In genomic region chr11:24130186-24130760, GRCm38 (mm10) we compare ENCODE assay signal across 32 mouse cellular contexts. TPM values are rescaled to one million over a fixed set of nuclear protein-coding genes. Genes with fewer than 3 reads are reported as not detected.
DNase-seq lines count a peak whose midpoint lies in the region; ATAC-seq and TF ChIP-seq lines count a peak whose summit lies in the region.
"Had no signal": no experiment of that assay in that cellular context is flagged by ENCODE, and none has a peak within 500 bp of the region (broad histone marks: within the 10 kb centered on the region; RNA-seq: fewer than 3 reads in every experiment).

No protein-coding gene starts in this region.

- WGBS in forebrain, embryonic 13.5 days = 79% methylated on average over 7 of the region's 7 CpGs
- 77% methylated on average over 7 of the region's 7 CpGs for WGBS in forebrain, embryonic 14.5 days
- 67% methylated on average over 7 of the region's 7 CpGs for whole genome bisulfite sequencing in spleen, adult 2 months
- WGBS in liver, embryonic 13.5 days (ENCODE audit: insufficient replicate concordance) = 18% methylated on average over 7 of the region's 7 CpGs
- 86% methylated on average over 7 of the region's 7 CpGs for WGBS in forebrain, embryonic 11.5 days

- H3K4me2 ChIP-seq in forebrain, embryonic 13.5 days = no peak overlapping the region
- no peak overlapping the region for H3K4me2 ChIP-seq in forebrain, embryonic 14.5 days (ENCODE audit: low read length)
- peak overlapping the region; percentile 39 for H3K4me2 ChIP-seq in liver, embryonic 13.5 days
- H3K4me2 ChIP-seq in forebrain, embryonic 11.5 days (ENCODE audit: low read depth, low read length, severe bottlenecking) = no peak overlapping the region
- H3K4me2 ChIP-seq: embryonic facial prominence, embryonic 13.5 days had no signal

- no peak for DNase-seq in forebrain, embryonic 14.5 days (ENCODE audit: low spot score)
- no peak for DNase-seq in spleen, adult 2 months (ENCODE audit: low read depth in 1 of 2, low spot score in 2 of 2)
- no peak for DNase-seq in spleen, postnatal 36 days (ENCODE audit: low spot score in 2 of 2)
- DNase-seq in liver, embryonic 13.5 days = no peak
- no peak for DNase-seq in heart, adult 18-20 months
- DNase-seq in forebrain, embryonic 11.5 days (ENCODE audit: low spot score) = no peak
- DNase-seq: adrenal gland, adult 2 months; cerebellum, adult 18-20 months; cerebellum, postnatal 25 days; embryo, embryonic 11 days; gastrocnemius, adult 2 months; kidney, adult 18-20 months; lung, adult 2 months; lung, postnatal 14 days; midbrain, embryonic 14.5 days; right cerebral cortex, postnatal 14 days; thymus, postnatal 25 days had no signal

- H3K27me3 ChIP-seq in forebrain, embryonic 13.5 days = no peaks in the 10 kb centered on the region
- H3K27me3 ChIP-seq in forebrain, embryonic 14.5 days (replicated peaks; ENCODE audit: control insufficient read depth, insufficient read depth, low read length) = no peaks in the 10 kb centered on the region
- no peaks in the 10 kb centered on the region for H3K27me3 ChIP-seq in spleen, adult 2 months (ENCODE audit: control insufficient read depth, insufficient read depth, low read length)
- no peaks in the 10 kb centered on the region for H3K27me3 ChIP-seq in liver, embryonic 13.5 days
- H3K27me3 ChIP-seq in forebrain, embryonic 11.5 days (ENCODE audit: control insufficient read depth, insufficient read depth, low read length) = no peaks in the 10 kb centered on the region
- H3K27me3 ChIP-seq: embryonic facial prominence, embryonic 13.5 days had no signal

- TF ChIP-seq POLR2A in spleen, adult 2 months (IDR thresholded peaks at IDR 0.05; ENCODE audit: low read depth, low read length) = no peak

- H3K4me3 ChIP-seq in forebrain, embryonic 13.5 days = no peak overlapping the region
- H3K4me3 ChIP-seq in forebrain, embryonic 14.5 days (ENCODE audit: low read depth, low read length) = no peak overlapping the region
- H3K4me3 ChIP-seq in spleen, adult 2 months (ENCODE audit: extremely low read depth, insufficient read depth, insufficient read length) = no peak overlapping the region
- no peak overlapping the region for H3K4me3 ChIP-seq in liver, embryonic 13.5 days (replicated peaks)
- H3K4me3 ChIP-seq in forebrain, embryonic 11.5 days (ENCODE audit: low read depth, low read length) = no peak overlapping the region
- H3K4me3 ChIP-seq: embryonic facial prominence, embryonic 13.5 days; gastrocnemius, adult 2 months; heart, embryonic 10.5 days had no signal

- no peak overlapping the region for H3K9ac ChIP-seq in forebrain, embryonic 13.5 days
- no peak overlapping the region for H3K9ac ChIP-seq in forebrain, embryonic 14.5 days (ENCODE audit: low read length)
- peak overlapping the region; percentile 60 for H3K9ac ChIP-seq in liver, embryonic 13.5 days
- H3K9ac ChIP-seq in forebrain, embryonic 11.5 days (ENCODE audit: low read length) = no peak overlapping the region
- H3K9ac ChIP-seq: embryonic facial prominence, embryonic 13.5 days had no signal

- no peak for TF ChIP-seq CTCF in spleen, adult 2 months (IDR thresholded peaks at IDR 0.05; ENCODE audit: extremely low read depth, insufficient read depth, insufficient read length, insufficient replicate concordance)

- 0 out of 2 replicates have a peak overlapping the region, but pooled peaks have one; percentile 12 for H3K27ac ChIP-seq in forebrain, embryonic 13.5 days
- no peak overlapping the region for H3K27ac ChIP-seq in forebrain, embryonic 14.5 days (ENCODE audit: low read depth, low read length)
- peak overlapping the region; percentile 55 for H3K27ac ChIP-seq in spleen, adult 2 months (ENCODE audit: insufficient read depth, low read length)
- peak overlapping the region; percentile 92 for H3K27ac ChIP-seq in liver, embryonic 13.5 days
- no peak overlapping the region for H3K27ac ChIP-seq in forebrain, embryonic 11.5 days (ENCODE audit: low read depth, low read length)
- H3K27ac ChIP-seq: gastrocnemius, adult 2 months; kidney, postnatal 0 days had no signal

- peaks cover 62% of the 10 kb centered on the region for H3K4me1 ChIP-seq in forebrain, embryonic 13.5 days
- peaks cover 6% of the 10 kb centered on the region; the same call in 1 of the 2 replicates for H3K4me1 ChIP-seq in forebrain, embryonic 14.5 days (ENCODE audit: control insufficient read depth, insufficient read depth, low read length)
- H3K4me1 ChIP-seq in spleen, adult 2 months (ENCODE audit: control insufficient read depth, insufficient read depth, insufficient read length) = peaks cover 45% of the 10 kb centered on the region; the same call in 1 of the 2 replicates
- H3K4me1 ChIP-seq in liver, embryonic 13.5 days (replicated peaks) = peaks cover 100% of the 10 kb centered on the region
- H3K4me1 ChIP-seq in forebrain, embryonic 11.5 days (replicated peaks; ENCODE audit: control insufficient read depth, insufficient read depth, low read length) = peaks cover 7% of the 10 kb centered on the region; the same call in 1 of the 2 replicates

- no peak for ATAC-seq in forebrain, embryonic 13.5 days
- ATAC-seq in forebrain, embryonic 14.5 days = no peak
- no peak for ATAC-seq in liver, embryonic 13.5 days (ENCODE audit: low read depth)
- peak; percentile 21 for ATAC-seq in megakaryocyte-erythroid progenitor cell, adult 5-6 weeks (replicated peaks; ENCODE audit: low FRiP score, low TSS enrichment, poor library complexity, severe bottlenecking)
- no peak for ATAC-seq in forebrain, embryonic 11.5 days (replicated peaks; ENCODE audit: low FRiP score)
- ATAC-seq: Patski had no signal

- H3K9me3 ChIP-seq in forebrain, embryonic 13.5 days (replicated peaks) = no peaks in the 10 kb centered on the region
- no peaks in the 10 kb centered on the region for H3K9me3 ChIP-seq in forebrain, embryonic 14.5 days (replicated peaks; ENCODE audit: control insufficient read depth, low read length)
- H3K9me3 ChIP-seq in liver, embryonic 13.5 days (replicated peaks) = no peaks in the 10 kb centered on the region
- H3K9me3 ChIP-seq in forebrain, embryonic 11.5 days (ENCODE audit: control insufficient read depth, low read length) = no peaks in the 10 kb centered on the region
- H3K9me3 ChIP-seq: embryonic facial prominence, embryonic 13.5 days; heart, embryonic 10.5 days had no signal

- peaks cover 27% of the 10 kb centered on the region for H3K36me3 ChIP-seq in forebrain, embryonic 13.5 days (ENCODE audit: poor library complexity, severe bottlenecking)
- H3K36me3 ChIP-seq in forebrain, embryonic 14.5 days (ENCODE audit: control insufficient read depth, insufficient read depth, low read length) = peaks cover 14% of the 10 kb centered on the region
- peaks cover 3% of the 10 kb centered on the region for H3K36me3 ChIP-seq in spleen, adult 2 months (ENCODE audit: control insufficient read depth, insufficient read depth, low read length)
- peaks cover 29% of the 10 kb centered on the region for H3K36me3 ChIP-seq in liver, embryonic 13.5 days
- no peaks in the 10 kb centered on the region; the same call in 1 of the 2 replicates for H3K36me3 ChIP-seq in forebrain, embryonic 11.5 days (ENCODE audit: control insufficient read depth, insufficient read depth, low read length)
- H3K36me3 ChIP-seq: heart, embryonic 10.5 days had no signal

RNA-seq across cellular contexts. Expression of gene Bcl11a, which starts 52.4 kb away (rescaled TPM):
- 159 and 161 TPM in 2 replicates for polyA plus RNA-seq in forebrain, embryonic 13.5 days (2015; fragmentation: Nextera tagmentation; extraction: Ambion mirVana)
- 148 and 174 TPM in 2 replicates for polyA plus RNA-seq in forebrain, embryonic 14.5 days (2014; fragmentation: Nextera tagmentation; extraction: Ambion mirVana)
- polyA plus RNA-seq in spleen, adult 2 months (2012; rRNA removed) = 24.2 and 26.2 TPM in 2 replicates
- polyA plus RNA-seq in liver, embryonic 13.5 days (2015; fragmentation: Nextera tagmentation; extraction: Ambion mirVana) = 37.9 and 45.0 TPM in 2 replicates
- total RNA-seq in megakaryocyte-erythroid progenitor cell, adult 5-6 weeks (2014; fragmentation: Nextera tagmentation) = 194 and 225 TPM in 2 replicates
- 69.3 and 74.2 TPM in 2 replicates for total RNA-seq in megakaryocyte-erythroid progenitor cell, adult 5-6 weeks (2017)
- 1 to 10 TPM; 2.1 to 2.6 TPM for total RNA-seq in heart, adult 18-20 months (2021)
- polyA plus RNA-seq in forebrain, embryonic 11.5 days (2014; fragmentation: Nextera tagmentation; extraction: Ambion mirVana) = 97.0 and 101 TPM in 2 replicates
- total RNA-seq: gastrocnemius, adult 2 months had no signal
- polyA plus RNA-seq: Patski had no signal

RNA-seq across cellular contexts. Expression of gene A830031A19Rik, which starts 55.4 kb away (rescaled TPM):
- not detected in 2 replicates for polyA plus RNA-seq in forebrain, embryonic 13.5 days (2015; fragmentation: Nextera tagmentation; extraction: Ambion mirVana)
- polyA plus RNA-seq in forebrain, embryonic 14.5 days (2014; fragmentation: Nextera tagmentation; extraction: Ambion mirVana) = 0.32 and 0.41 TPM in 2 replicates
- polyA plus RNA-seq in spleen, adult 2 months (2012; rRNA removed) = not detected in 2 replicates
- not detected in 2 replicates for polyA plus RNA-seq in liver, embryonic 13.5 days (2015; fragmentation: Nextera tagmentation; extraction: Ambion mirVana)
- total RNA-seq in megakaryocyte-erythroid progenitor cell, adult 5-6 weeks (2014; fragmentation: Nextera tagmentation) = not detected in 2 replicates
- total RNA-seq in megakaryocyte-erythroid progenitor cell, adult 5-6 weeks (2017) = not detected in 2 replicates
- total RNA-seq in heart, adult 18-20 months (2021) = not detected
- not detected in 2 replicates for polyA plus RNA-seq in forebrain, embryonic 11.5 days (2014; fragmentation: Nextera tagmentation; extraction: Ambion mirVana)
- total RNA-seq: adrenal gland, adult 2 months; adrenal gland, postnatal 4 days; gastrocnemius, adult 2 months; gastrocnemius, postnatal 4 days; megakaryocyte, adult 5-6 weeks had no signal
- polyA plus RNA-seq: adrenal gland, adult 2 months; embryonic facial prominence, embryonic 13.5 days; heart, embryonic 10.5 days; heart, embryonic 16.5 days; hindbrain, embryonic 11.5 days; kidney, postnatal 0 days; large intestine, adult 2 months; limb, embryonic 11.5 days; lung, adult 2 months; midbrain, embryonic 14.5 days; neural tube, embryonic 11.5 days; Patski; testis, adult 2 months had no signal

Comparison
In these comparisons a context has a peak if more than half of its experiments do, and no peak if none do; other contexts are left out.
1. H3K27ac ChIP-seq: peak in forebrain, embryonic 13.5 days (single experiment), spleen, adult 2 months (single experiment) and liver, embryonic 13.5 days (single experiment); none in forebrain, embryonic 14.5 days (single experiment) and forebrain, embryonic 11.5 days (single experiment).